In genomic region chr7:82359146-82359545, GRCm38 (mm10) we compare ENCODE assay signal across 16 mouse cellular contexts. TPM values are rescaled to one million over a fixed set of nuclear protein-coding genes. Genes with fewer than 3 reads are reported as not detected.
"Had no signal": no experiment of that assay in that cellular context is flagged by ENCODE, and none has a peak within 500 bp of the region (broad histone marks: within the 10 kb centered on the region; RNA-seq: fewer than 3 reads in every experiment).

No protein-coding gene starts in this region.

- H3K4me1 ChIP-seq: liver, embryonic 15.5 days; lung, embryonic 15.5 days; midbrain, embryonic 10.5 days; midbrain, embryonic 13.5 days had no signal

- H3K9ac ChIP-seq: limb, embryonic 15.5 days; liver, embryonic 15.5 days; lung, embryonic 15.5 days; midbrain, embryonic 13.5 days had no signal

- H3K27me3 ChIP-seq: limb, embryonic 15.5 days; liver, embryonic 15.5 days; lung, embryonic 15.5 days; megakaryocyte, embryonic 14.5 days; midbrain, embryonic 13.5 days had no signal

- DNase-seq: kidney, adult 9 months; kidney, postnatal 14 days; kidney, postnatal 4 days; lung, adult 18-20 months; lung, postnatal 10 days; lung, postnatal 36 days; thymus, postnatal 36 days had no signal

- H3K9me3 ChIP-seq: limb, embryonic 15.5 days; liver, embryonic 15.5 days; lung, embryonic 15.5 days; midbrain, embryonic 10.5 days; midbrain, embryonic 13.5 days had no signal

- H3K4me3 ChIP-seq: limb, embryonic 15.5 days; liver, embryonic 15.5 days; lung, embryonic 15.5 days; megakaryocyte, embryonic 14.5 days; midbrain, embryonic 10.5 days; midbrain, embryonic 13.5 days had no signal

- ATAC-seq: midbrain, embryonic 13.5 days; midbrain, embryonic 16.5 days had no signal

- H3K4me2 ChIP-seq: limb, embryonic 15.5 days; liver, embryonic 11.5 days; liver, embryonic 15.5 days; lung, embryonic 15.5 days; midbrain, embryonic 13.5 days had no signal

- H3K36me3 ChIP-seq: limb, embryonic 15.5 days; liver, embryonic 15.5 days; lung, embryonic 15.5 days; midbrain, embryonic 10.5 days; midbrain, embryonic 13.5 days had no signal

- H3K27ac ChIP-seq: limb, embryonic 15.5 days; liver, embryonic 15.5 days; lung, embryonic 15.5 days; midbrain, embryonic 10.5 days; midbrain, embryonic 13.5 days had no signal

RNA-seq across cellular contexts. Expression of gene Adamtsl3, which starts 23.7 kb away (rescaled TPM):
- total RNA-seq: monocyte, adult 5-6 weeks had no signal
- polyA plus RNA-seq: midbrain, embryonic 10.5 days had no signal
